Mouse (Mus musculus): ENCODE data around the gene Kdsr.
A peak's percentile ranks its signal among the peaks of the same experiment; 100 is the strongest.
"Not testable (repeated sequence)": the region's sequence is repeated elsewhere in the genome, so short reads cannot be mapped to it uniquely, and the experiment has no call there.

The Kdsr gene

DNA sequence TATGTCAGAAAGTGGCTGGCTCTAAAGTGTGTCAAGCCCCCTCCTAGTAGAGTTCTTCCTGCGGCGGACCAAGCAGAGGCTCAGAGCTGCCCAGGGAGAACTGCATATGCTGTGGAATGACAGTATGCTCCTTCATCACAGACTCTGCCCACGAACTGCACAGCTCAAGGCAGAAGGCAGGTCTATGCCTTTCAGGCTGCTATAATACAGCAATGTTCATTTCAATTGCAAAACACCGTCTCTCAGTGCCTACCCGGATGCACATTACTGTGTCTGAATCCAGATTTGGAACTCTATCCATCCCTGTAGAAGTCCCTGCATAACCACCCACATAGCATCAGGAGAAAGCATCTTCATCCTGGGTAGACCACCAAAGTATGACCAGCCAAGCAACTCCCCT is 19.7 kb downstream of the Kdsr start:
- DNase-seq (ENCODE audit: low spot score in 2 of 2), result no peak

DNA sequence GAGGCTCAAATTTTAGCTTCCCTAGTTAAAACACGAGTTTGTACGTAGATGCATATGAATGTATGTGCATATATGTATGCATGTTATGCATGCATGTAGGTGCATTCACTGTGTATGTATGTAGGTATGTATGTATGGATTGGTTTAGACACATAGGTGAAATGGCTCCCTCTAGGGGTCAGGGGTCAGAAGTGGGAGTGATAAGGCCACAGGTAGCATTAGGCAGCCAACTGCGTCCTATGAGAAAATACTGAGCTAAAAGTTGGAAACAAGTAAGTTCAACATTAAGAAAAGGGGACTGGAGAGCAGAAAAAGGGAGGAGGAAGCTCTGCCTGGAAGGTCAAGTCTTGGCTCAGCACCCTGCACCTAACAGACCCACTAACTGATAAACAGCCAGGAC is 21.4 kb downstream of the Kdsr start:
- DNase-seq (ENCODE audit: low spot score in 2 of 2), result peak; percentile 45 to 53

DNA sequence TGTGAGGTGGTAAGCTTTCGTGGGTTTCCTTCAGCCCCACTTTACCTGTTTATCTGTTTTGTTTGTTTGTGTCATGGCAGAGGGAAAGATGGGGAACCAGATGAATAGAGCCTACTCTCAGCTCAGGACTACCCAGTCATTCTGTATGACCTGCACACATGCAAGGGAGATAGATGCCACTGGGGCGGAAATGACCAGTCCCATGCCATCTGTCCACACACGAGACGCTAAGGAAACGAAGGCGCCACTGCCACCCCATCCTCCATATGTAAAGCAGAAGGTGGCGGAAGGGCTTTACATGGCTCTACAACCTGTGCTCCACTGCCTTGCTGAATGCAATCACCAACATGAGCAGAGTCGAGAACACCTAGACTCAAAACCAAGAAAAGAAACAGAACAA is 23.3 kb downstream of the Kdsr start:
- no peak for DNase-seq (ENCODE audit: low spot score in 2 of 2)

DNA sequence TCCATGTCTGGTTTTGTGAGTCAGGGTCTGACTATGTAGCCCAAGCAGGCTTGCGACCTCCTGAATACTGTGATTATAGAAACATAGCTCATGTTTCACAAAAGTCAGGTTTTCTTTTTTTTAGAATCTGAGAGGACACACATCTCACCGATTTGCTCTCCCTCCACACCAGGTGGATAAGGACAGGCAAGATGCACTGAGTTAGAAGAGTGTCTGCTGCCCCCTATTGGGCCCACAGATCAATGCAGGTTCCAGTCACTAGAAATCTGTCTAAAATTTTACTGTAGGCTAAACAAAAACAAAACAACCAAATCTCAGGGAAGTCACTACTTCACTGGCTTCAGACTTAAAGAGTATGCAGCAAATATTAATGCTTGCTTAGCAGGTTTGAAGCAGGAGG is 23.9 kb downstream of the Kdsr start:
- peak in 1 of 2 experiments; percentile 20 for DNase-seq (ENCODE audit: low spot score in 2 of 2)

DNA sequence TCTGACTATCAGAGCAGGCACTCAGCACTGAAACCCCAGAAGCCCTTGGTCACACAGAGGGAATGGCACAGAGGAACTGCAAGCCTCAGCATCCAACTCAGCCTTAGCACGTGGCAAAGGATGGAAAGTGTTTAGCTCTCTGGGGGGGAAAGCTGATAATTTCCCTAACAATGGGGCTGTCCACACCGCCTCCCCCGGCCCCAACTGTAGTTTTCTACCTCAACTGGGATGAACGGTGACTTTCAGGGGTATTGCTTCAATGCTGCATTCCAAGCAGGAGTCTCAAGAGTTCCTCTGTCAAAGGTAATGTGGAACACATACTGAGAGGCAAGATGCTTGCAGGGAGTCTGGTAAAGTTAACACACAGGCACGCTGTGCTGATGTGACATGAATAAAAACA is 37.5 kb downstream of the Kdsr start:
- DNase-seq (ENCODE audit: low spot score in 2 of 2), result no peak

DNA sequence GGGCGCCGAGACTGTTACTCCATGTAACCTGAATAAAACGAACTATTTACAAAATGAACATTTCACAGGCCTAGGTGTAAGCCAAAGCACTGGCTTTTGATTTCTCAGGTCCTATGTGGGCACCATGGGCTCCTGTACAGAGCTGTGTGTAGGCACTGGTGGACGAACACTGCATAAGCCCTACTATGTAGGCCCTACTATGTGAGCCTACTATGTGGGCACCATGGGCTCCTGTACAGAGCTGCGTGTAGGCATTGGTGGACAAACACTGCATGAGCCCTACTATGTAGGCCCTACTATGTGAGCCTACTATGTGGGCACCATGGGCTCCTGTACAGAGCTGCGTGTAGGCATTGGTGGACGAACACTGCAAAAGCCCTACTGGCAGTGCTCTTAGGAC is 41.8 kb downstream of the Kdsr start:
- not testable (repeated sequence) for DNase-seq (ENCODE audit: low spot score in 2 of 2)

DNA sequence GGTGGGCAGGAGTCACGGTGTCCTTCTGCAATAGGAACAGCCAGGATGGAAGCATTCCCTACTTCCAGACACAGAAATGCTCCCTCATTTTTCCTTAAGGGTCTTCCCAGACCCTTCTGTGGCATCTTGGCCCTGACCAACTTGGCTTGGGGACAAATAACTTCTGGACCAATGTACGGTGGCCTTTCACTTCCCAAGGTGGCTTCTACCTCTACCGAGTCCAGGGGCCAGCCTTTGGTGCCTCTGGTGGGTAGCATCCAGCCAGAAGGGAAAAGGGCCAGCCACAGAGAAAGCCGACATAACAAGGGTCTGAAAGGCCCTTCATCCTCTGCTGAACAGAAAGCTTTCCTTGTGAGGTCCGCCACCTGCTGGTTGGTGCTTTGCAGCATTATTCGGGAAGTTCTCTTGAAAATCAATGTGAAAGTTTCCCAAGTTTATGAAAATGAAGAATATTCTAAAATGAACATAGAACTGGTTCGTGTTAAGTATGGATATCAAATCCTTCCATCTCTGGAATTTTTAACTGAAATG is 42.4 kb downstream of the Kdsr start:
- DNase-seq (ENCODE audit: low spot score in 2 of 2), result peak; percentile 57 to 70

DNA sequence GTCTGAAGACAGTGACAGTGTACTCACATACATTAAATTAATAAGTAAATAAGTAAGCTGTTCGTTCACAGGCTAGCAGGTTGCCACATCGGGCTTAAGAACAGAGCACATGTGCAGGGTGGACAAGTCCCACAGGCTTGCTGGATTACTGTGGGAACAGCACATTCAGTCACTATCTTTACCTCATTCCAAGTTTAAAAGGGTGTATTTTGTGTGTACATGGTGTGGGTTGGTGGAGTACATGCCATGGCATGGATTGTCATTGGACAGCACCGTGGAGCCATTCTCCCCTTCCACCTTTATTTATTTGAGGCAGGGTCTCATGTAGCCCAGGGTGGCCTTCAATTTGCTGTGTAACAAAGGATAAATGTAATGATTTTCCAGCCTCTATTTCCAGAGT is 43.4 kb downstream of the Kdsr start:
- DNase-seq (ENCODE audit: low spot score in 2 of 2), result no peak

DNA sequence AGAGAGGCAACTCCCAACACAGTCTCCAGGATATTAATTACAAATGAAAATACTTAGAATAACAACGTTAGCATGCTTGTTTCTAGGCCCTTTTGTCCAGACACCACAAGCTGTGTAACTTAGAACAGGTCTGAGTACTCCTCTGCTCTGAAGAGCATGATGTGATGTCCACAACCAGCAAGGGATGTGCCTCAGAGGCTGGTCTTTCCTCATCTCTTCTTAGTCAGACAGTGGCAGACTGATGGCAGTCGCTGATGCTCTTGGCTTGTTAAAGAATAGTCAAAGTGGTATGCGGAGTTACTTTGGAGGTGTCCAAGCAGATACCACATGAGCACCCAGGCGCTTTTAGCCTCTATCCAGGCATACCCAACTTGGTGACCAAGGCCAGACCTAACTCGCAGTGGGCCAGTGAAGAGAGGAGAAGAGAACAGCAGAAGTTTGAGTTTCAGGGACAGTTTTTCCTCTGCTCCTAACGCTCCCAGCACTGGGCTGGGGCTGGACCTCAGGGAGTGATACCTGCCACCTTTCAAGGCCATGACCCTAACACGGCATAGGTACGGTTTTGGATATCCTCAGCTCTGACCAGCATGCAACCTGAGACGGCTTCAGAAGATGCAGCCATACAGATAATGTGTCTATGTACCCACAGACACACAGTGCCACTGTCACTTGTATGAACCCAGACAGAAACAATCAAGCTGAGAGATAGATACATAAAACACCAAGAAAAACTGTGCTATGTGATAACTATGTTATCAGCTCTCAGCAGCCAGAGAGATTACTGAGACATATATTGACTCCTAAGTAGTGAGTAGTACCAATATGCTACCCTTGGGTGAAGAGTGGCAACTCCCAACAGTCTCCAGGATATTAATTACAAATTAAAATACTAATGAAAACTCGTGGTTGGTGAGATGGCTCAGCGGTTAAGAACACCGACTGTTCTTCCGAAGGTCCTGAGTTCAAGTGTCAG is 44.1 kb downstream of the Kdsr start:
- no peak for DNase-seq (ENCODE audit: low spot score in 2 of 2)

DNA sequence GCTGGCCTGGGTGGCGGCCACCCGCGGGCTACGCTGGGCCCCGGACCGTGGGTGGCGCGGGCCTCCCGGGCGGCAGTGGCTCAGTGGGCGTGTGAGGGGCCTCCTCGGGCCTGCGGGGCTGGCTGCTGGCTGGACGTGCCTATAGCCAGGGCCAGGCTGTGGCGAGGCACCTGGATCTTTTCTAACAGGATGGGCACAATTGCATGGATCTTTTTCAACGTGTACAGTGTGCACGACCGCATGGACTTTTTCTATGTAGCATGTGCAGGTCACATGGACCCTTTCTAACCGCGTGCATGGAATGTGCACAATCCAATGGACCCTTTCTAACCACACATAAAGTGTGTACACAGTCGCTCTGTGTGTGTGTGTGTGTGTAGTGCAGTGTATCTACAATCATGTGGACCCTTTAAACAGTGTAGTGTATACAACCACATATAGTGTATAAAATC is 45.0 kb downstream of the Kdsr start:
- no peak for DNase-seq (ENCODE audit: low spot score in 2 of 2)

DNA sequence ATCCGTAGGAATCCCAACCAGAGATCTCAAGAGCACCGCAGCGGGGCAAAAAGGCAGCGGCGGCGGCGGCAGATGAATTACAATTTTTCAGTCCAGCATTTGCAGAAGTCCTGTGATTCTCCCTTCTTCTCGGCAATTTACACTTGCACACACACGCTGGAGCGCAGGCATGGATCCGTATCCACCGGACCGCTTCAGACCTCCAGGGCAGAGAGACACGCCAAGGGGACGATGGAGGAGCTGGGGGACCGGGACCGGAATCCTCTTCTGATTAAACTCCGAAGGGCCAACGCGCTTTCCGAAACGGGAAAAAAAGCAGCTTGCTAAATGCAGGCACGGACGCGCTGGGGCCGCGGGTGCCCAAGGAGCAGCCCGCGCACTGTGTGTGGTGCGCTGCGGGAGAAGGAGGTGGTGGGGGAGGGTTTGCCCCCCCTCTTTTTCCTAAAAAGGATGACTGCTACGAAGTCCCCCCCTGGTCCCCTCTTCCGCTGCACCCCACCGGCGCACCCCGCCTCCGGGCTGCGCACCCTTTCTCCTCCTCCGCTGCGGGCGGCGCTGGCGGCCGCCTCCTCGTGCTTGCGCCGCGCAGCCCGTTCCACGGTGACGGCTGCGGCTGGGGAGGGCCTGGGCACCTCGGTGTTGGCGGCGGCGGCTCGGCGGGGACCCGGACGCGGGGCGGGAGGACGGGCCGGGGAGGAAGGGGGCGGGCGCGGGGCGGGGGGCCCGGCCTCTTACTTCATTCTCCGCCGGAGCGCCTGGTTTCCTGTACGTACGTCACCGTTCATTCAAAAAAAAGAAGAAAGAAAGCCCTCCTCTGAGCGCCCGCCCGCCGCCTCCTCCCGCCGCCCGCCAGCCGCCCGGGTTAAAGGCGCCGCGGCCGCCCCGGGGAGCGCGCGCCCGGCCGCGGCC is 45.7 kb downstream of the Kdsr start, which contains the start of gene Bcl2:
Gene Bcl2, minus strand, starts transcription at position 654 of the 909 bp plus-strand sequence.
- DNase-seq (ENCODE audit: low spot score in 2 of 2), result peak; percentile 82 to 84

DNA sequence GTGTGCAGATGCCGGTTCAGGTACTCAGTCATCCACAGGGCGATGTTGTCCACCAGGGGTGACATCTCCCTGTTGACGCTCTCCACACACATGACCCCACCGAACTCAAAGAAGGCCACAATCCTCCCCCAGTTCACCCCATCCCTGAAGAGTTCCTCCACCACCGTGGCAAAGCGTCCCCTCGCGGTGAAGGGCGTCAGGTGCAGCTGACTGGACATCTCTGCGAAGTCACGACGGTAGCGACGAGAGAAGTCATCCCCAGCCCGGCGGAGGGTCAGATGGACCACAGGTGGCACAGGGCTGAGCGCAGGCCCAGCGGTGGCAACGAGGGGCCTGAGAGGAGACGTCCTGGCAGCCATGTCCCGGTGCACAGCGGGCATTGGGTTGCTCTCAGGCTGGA is 47.2 kb downstream of the Kdsr start:
- DNase-seq (ENCODE audit: low spot score in 2 of 2), result peak; percentile 72 to 77

DNA sequence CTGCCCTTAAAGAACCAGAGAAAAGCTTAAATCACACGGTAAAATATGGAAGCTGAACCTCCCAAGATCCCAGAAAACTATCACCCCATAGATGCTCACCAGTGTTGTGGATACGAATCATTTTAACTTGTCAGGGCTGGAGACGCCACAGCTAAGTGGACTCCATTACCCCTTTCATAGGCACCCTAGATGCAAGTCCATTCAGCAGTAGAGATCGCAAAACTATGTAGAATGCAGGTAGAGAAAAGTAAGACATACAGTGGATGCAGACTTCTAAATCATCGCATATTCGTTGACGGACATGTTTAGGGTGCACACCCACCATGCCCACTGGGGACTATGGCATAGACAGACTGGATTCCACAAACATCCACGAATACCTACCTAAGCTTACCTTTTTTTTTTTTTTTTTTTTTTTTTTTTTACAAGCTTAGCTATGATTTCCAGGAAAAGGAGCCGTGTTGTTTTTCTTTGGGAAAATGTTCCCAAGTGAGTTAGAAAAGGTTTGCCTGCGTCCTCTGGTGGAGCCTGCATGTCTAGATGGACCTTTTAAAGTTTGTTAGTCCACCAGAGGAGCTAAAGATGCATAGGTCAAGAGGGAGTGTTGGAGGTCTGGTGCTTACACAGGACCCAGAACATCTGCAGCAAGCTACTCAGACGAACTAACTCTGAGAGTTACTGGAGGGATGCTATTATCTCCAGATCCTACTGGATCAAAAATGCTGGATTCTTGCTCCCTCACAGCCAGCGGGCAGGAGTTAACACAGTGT is 48.0 kb downstream of the Kdsr start:
- DNase-seq (ENCODE audit: low spot score in 2 of 2), result no peak

DNA sequence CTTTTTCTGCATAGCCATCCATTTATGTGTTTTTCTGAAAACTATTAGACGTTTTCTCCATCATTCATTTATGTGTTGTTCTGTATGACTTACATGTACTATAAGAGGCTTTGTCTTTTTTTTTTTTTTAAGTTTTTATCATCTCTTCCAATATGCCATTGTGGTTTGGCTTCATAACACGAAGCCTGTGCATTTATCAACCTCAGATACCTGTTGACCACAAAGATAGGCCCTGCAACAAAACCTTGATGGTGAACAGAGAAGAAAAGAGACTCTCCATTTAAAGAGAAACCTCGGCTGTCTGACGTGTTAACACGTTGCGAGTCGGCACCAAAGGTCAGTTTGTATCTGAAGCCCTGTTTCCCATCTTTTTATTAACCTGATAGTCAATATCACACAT is 49.3 kb downstream of the Kdsr start:
- DNase-seq (ENCODE audit: low spot score in 2 of 2), result no peak

DNA sequence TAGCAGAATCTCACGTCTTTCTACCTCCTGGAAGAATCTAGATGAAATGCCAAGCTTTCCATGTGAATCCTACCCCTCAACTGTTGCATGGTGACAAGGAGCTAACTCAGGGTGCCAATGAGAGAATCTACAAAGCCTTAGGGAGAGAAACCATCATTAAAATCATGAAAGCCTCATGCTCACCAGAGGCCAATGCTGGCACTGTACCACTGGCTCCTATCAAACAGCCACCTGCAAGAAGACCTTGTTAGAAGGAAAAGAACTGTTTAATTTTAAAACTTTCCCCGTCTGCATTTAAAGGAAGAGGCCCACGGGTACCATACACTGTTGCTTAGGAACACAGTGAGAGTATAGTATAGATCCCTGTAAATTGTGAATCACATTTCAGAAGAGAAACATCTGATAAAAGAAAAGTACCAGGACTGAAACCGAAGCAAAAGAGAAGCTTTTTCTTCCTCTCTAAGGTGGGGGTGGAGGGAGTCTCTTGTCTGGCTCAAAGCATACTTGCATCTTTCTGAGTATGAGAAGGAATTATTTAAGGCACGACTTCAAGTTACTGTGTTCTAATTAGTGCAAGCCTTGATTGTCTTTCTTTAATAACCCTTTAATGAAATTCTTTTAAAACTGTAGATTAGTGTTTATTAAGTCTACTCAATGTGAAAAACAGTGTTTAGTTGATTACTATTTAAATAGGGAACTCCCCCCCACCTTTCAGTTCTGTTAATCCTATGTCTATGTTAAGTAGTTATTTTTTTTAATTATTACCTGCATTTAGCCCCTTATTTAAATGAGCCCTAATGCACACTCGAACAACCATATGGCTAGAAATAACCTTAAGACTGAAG is 52.3 kb downstream of the Kdsr start:
- peak in 1 of 2 experiments; percentile 12 for DNase-seq (ENCODE audit: low spot score in 2 of 2)

DNA sequence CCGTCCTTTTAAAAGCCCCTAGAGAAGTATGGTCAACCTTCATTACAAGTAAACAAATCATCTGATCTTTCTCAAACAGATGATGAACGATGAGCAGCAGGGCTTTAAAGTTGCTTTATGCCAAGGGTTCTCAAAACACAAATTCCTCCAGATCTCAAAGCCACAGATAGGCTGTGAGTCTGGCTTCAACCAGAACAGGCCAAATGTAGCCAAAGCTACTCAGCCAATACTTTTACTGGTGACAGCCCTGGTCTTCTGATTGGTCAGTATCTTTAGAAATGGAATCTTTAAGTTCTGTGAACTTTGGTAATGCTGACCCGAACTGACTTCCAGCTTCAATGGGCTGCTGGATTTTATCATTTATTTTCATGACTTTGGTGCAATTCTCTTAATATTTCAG is 56.3 kb downstream of the Kdsr start:
- DNase-seq (ENCODE audit: low spot score in 2 of 2), result no peak

DNA sequence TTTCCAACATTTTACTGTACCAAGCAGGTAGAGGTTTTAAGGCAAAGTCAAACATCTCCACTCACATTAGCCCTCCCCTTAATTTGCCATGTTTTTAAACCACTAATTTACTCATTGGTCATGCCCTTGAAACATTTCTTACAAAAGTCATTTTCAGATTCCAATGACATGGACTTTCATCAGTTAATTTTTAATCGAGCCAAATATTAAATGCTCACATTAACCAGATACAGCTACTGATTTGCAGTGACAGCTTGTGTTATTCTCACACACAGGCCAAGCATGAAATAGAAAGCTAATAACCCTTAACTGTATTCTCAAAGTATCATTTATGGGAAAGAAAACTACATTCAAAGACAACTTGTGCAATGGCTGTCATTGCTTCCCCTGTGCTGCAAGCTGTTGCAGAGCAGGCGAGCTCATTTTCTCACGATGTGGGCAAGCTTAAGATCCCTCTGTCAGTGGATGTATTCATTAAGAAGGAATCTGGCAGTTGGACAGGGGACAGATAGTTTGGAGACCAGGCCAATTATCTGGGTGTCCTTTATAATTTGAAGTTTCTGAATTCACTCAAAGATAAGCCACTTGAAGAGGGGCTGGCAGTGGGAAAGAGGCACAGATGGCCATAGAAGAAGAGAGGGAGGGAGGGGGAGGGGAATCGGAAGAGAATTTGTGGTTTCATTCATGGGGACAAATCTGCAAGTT is 56.9 kb downstream of the Kdsr start:
- DNase-seq (ENCODE audit: low spot score in 2 of 2), result no peak

DNA sequence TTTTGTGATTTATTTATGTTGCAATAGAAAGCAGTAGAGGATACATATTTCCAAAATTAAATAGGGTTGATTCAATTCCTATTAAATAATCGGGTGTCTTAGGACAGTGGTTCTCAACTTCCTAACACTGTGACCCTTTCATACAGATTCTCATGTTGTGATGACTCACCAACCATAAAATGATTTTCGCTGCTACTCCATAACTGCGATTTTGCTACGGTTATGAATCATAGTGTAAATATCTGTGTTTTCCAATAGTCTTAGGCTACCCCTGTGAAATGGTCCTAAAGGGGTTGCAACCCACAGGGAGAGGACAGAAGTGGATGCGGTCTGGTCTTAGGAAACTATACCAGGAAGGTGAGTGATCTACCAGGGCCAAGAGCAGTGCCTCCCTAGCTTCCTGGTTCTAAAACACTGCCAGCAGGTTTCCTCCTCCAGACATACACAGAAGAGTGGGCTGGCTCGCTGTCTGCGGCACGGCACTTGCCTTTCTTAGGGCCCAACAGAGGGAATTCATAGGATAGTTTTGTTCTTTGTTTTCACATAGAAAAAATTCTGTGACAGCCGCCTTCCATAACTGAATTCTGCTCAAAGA is 58.9 kb downstream of the Kdsr start:
- no peak for DNase-seq (ENCODE audit: low spot score in 2 of 2)

DNA sequence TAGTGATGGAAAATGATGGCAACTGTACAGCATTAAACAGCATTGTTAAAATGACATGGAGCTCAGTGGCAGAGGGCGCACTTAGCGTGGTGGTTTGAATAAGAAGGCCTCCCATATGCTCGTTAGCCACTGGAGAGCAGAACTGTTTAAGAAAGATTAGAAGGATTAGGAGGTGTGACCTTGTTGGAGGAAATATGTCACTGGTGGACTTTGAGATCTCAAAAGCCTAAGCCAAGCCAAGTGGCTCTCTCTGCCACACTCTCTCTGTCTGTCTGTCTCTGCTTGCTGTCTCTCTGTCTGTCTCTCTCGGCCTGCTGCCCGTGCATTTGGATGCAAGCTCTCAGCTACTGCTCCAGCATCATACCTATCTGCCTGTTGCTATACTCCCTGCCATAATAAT is 63.1 kb downstream of the Kdsr start:
- DNase-seq (ENCODE audit: low spot score in 2 of 2), result no peak
